Mouse (Mus musculus): Measurements from ENCODE around the gene Otof. TPM values are rescaled to one million over a fixed set of nuclear protein-coding genes. Genes with fewer than 3 reads are reported as not detected.

Gene Otof
- 0.08 and 0.16 TPM in 2 replicates for polyA plus RNA-seq (2015; fragmentation: Nextera tagmentation; extraction: Ambion mirVana)

GRCm38 (mm10) chr5:30461821-30462220 lies at the start of gene Otof:
TSS of gene Otof (minus strand) at chr5:30461932.
- Histone ChIP-seq H3K27me3 (replicated peaks) (peaks cover 87% of the 10 kb centered on the region), H3K9ac (peak within 1 kb of the TSS; percentile 33; the same call in 1 of the 2 replicates), H3K4me2 (peak within 1 kb of the TSS; percentile 34), H3K4me3 (no peak within 1 kb of the TSS; the same call in 1 of the 2 replicates), H3K9me3 (no peaks in the 10 kb centered on the region), H3K36me3 (no peaks in the 10 kb centered on the region), H3K4me1 (peaks cover 21% of the 10 kb centered on the region), H3K27ac (replicated peaks) (no peak within 1 kb of the TSS)
- WGBS, result 23% methylated on average over 12 of the region's 12 CpGs
- ATAC-seq (ENCODE audit: extremely low read depth, insufficient number of reproducible peaks, low FRiP score, low TSS enrichment), result no peak

GRCm38 (mm10) chr5:30497299-30497698 lies 35.6 kb upstream of the Otof start:
- no peak overlapping the region for H3K9ac ChIP-seq
- WGBS, result 58% methylated on average over 7 of the region's 7 CpGs
- H3K9me3 ChIP-seq, result no peaks in the 10 kb centered on the region
- no peaks in the 10 kb centered on the region for H3K36me3 ChIP-seq
- peaks cover 12% of the 10 kb centered on the region for H3K4me1 ChIP-seq
- no peak overlapping the region for H3K4me2 ChIP-seq
- ATAC-seq (ENCODE audit: extremely low read depth, insufficient number of reproducible peaks, low FRiP score, low TSS enrichment), result no peak
- no peak overlapping the region for H3K27ac ChIP-seq (replicated peaks)
- no peak overlapping the region for H3K4me3 ChIP-seq
- no peaks in the 10 kb centered on the region for H3K27me3 ChIP-seq (replicated peaks)

GRCm38 (mm10) chr5:30496821-30497220 lies 35.1 kb upstream of the Otof start:
- H3K36me3 ChIP-seq, result no peaks in the 10 kb centered on the region
- no peaks in the 10 kb centered on the region for H3K9me3 ChIP-seq
- H3K4me2 ChIP-seq, result no peak overlapping the region
- ATAC-seq (ENCODE audit: extremely low read depth, insufficient number of reproducible peaks, low FRiP score, low TSS enrichment), result no peak
- peaks cover 12% of the 10 kb centered on the region for H3K4me1 ChIP-seq
- no peaks in the 10 kb centered on the region for H3K27me3 ChIP-seq (replicated peaks)
- H3K9ac ChIP-seq, result no peak overlapping the region
- H3K4me3 ChIP-seq, result no peak overlapping the region
- 72% methylated on average over 8 of the region's 8 CpGs for WGBS
- H3K27ac ChIP-seq (replicated peaks), result no peak overlapping the region

GRCm38 (mm10) chr5:30495288-30495687 lies 33.6 kb upstream of the Otof start:
- Histone ChIP-seq H3K36me3 (no peaks in the 10 kb centered on the region), H3K27me3 (replicated peaks) (no peaks in the 10 kb centered on the region), H3K4me1 (peaks cover 12% of the 10 kb centered on the region), H3K4me3 (no peak overlapping the region), H3K9me3 (no peaks in the 10 kb centered on the region), H3K4me2 (no peak overlapping the region), H3K9ac (no peak overlapping the region), H3K27ac (replicated peaks) (no peak overlapping the region)
- no peak for ATAC-seq (ENCODE audit: extremely low read depth, insufficient number of reproducible peaks, low FRiP score, low TSS enrichment)
- 75% methylated on average over 2 of the region's 2 CpGs for WGBS

- Histone ChIP-seq H3K27ac (replicated peaks) (no peak overlapping the region), H3K9me3 (no peaks in the 10 kb centered on the region), H3K4me3 (no peak overlapping the region), H3K4me2 (no peak overlapping the region), H3K27me3 (replicated peaks) (no peaks in the 10 kb centered on the region), H3K36me3 (no peaks in the 10 kb centered on the region), H3K4me1 (peaks cover 9% of the 10 kb centered on the region), H3K9ac (no peak overlapping the region)
- 79% methylated on average over 7 of the region's 7 CpGs for WGBS
- ATAC-seq (ENCODE audit: extremely low read depth, insufficient number of reproducible peaks, low FRiP score, low TSS enrichment), result no peak
These were observed 32.9 kb upstream of the Otof start for GRCm38 (mm10) chr5:30494606-30495005.

- no peak overlapping the region for H3K4me2 ChIP-seq
- no peaks in the 10 kb centered on the region for H3K27me3 ChIP-seq (replicated peaks)
- no peaks in the 10 kb centered on the region for H3K36me3 ChIP-seq
- H3K27ac ChIP-seq (replicated peaks), result no peak overlapping the region
- H3K9me3 ChIP-seq, result no peaks in the 10 kb centered on the region
- no peak overlapping the region for H3K4me3 ChIP-seq
- no peak overlapping the region for H3K9ac ChIP-seq
- peaks cover 4% of the 10 kb centered on the region for H3K4me1 ChIP-seq
- no peak for ATAC-seq (ENCODE audit: extremely low read depth, insufficient number of reproducible peaks, low FRiP score, low TSS enrichment)
- 21% methylated on average over 7 of the region's 7 CpGs for WGBS
These were observed 32.0 kb upstream of the Otof start for GRCm38 (mm10) chr5:30493723-30494122.

- Histone ChIP-seq H3K4me1 (peaks cover 4% of the 10 kb centered on the region), H3K27ac (replicated peaks) (no peak overlapping the region), H3K4me2 (no peak overlapping the region), H3K9ac (no peak overlapping the region), H3K36me3 (no peaks in the 10 kb centered on the region), H3K27me3 (replicated peaks) (0 out of 2 replicates have a peak, but pooled peaks cover 5% of the 10 kb centered on the region), H3K4me3 (no peak overlapping the region), H3K9me3 (no peaks in the 10 kb centered on the region)
- 72% methylated on average over 5 of the region's 5 CpGs for WGBS
- ATAC-seq (ENCODE audit: extremely low read depth, insufficient number of reproducible peaks, low FRiP score, low TSS enrichment), result no peak
These were observed 29.1 kb upstream of the Otof start for GRCm38 (mm10) chr5:30490845-30491244.

GRCm38 (mm10) chr5:30490215-30490614 lies 28.5 kb upstream of the Otof start:
- Histone ChIP-seq H3K9me3 (no peaks in the 10 kb centered on the region), H3K4me1 (peaks cover 4% of the 10 kb centered on the region), H3K36me3 (no peaks in the 10 kb centered on the region), H3K4me3 (no peak overlapping the region), H3K4me2 (no peak overlapping the region), H3K27ac (replicated peaks) (no peak overlapping the region), H3K9ac (no peak overlapping the region), H3K27me3 (replicated peaks) (0 out of 2 replicates have a peak, but pooled peaks cover 5% of the 10 kb centered on the region)
- ATAC-seq (ENCODE audit: extremely low read depth, insufficient number of reproducible peaks, low FRiP score, low TSS enrichment), result no peak

GRCm38 (mm10) chr5:30485136-30485535 lies 23.4 kb upstream of the Otof start:
- WGBS, result 82% methylated on average over 6 of the region's 6 CpGs
- no peaks in the 10 kb centered on the region for H3K4me1 ChIP-seq
- no peak overlapping the region for H3K4me3 ChIP-seq
- H3K4me2 ChIP-seq, result no peak overlapping the region
- H3K27ac ChIP-seq (replicated peaks), result no peak overlapping the region
- 0 out of 2 replicates have a peak, but pooled peaks cover 5% of the 10 kb centered on the region for H3K27me3 ChIP-seq (replicated peaks)
- no peak overlapping the region for H3K9ac ChIP-seq
- H3K9me3 ChIP-seq, result no peaks in the 10 kb centered on the region
- H3K36me3 ChIP-seq, result no peaks in the 10 kb centered on the region
- ATAC-seq (ENCODE audit: extremely low read depth, insufficient number of reproducible peaks, low FRiP score, low TSS enrichment), result no peak

- Histone ChIP-seq H3K9me3 (no peaks in the 10 kb centered on the region), H3K27ac (replicated peaks) (no peak overlapping the region), H3K27me3 (replicated peaks) (0 out of 2 replicates have a peak, but pooled peaks cover 5% of the 10 kb centered on the region), H3K36me3 (no peaks in the 10 kb centered on the region), H3K4me2 (no peak overlapping the region), H3K4me1 (no peaks in the 10 kb centered on the region), H3K9ac (no peak overlapping the region), H3K4me3 (no peak overlapping the region)
- no peak for ATAC-seq (ENCODE audit: extremely low read depth, insufficient number of reproducible peaks, low FRiP score, low TSS enrichment)
- 74% methylated on average over 5 of the region's 5 CpGs for WGBS
These were observed 22.9 kb upstream of the Otof start for GRCm38 (mm10) chr5:30484591-30484990.

- no peak overlapping the region for H3K4me3 ChIP-seq
- no peak overlapping the region for H3K27ac ChIP-seq (replicated peaks)
- H3K36me3 ChIP-seq, result no peaks in the 10 kb centered on the region
- WGBS, result 70% methylated on average over 8 of the region's 8 CpGs
- no peak for ATAC-seq (ENCODE audit: extremely low read depth, insufficient number of reproducible peaks, low FRiP score, low TSS enrichment)
- H3K9ac ChIP-seq, result no peak overlapping the region
- H3K9me3 ChIP-seq, result no peaks in the 10 kb centered on the region
- 0 out of 2 replicates have a peak, but pooled peaks cover 5% of the 10 kb centered on the region for H3K27me3 ChIP-seq (replicated peaks)
- no peak overlapping the region for H3K4me2 ChIP-seq
- H3K4me1 ChIP-seq, result no peaks in the 10 kb centered on the region
These were observed 21.8 kb upstream of the Otof start for GRCm38 (mm10) chr5:30483533-30483932.

GRCm38 (mm10) chr5:30482319-30482718 lies 20.6 kb upstream of the Otof start:
- Histone ChIP-seq H3K36me3 (no peaks in the 10 kb centered on the region), H3K4me1 (no peaks in the 10 kb centered on the region), H3K4me2 (no peak overlapping the region), H3K27me3 (replicated peaks) (0 out of 2 replicates have a peak, but pooled peaks cover 5% of the 10 kb centered on the region), H3K9me3 (no peaks in the 10 kb centered on the region), H3K4me3 (no peak overlapping the region), H3K27ac (replicated peaks) (no peak overlapping the region), H3K9ac (no peak overlapping the region)
- ATAC-seq (ENCODE audit: extremely low read depth, insufficient number of reproducible peaks, low FRiP score, low TSS enrichment), result no peak
- WGBS, result 15% methylated on average over 5 of the region's 5 CpGs
